12 mouse cellular contexts compared by ENCODE assay signal in the genomic region with DNA sequence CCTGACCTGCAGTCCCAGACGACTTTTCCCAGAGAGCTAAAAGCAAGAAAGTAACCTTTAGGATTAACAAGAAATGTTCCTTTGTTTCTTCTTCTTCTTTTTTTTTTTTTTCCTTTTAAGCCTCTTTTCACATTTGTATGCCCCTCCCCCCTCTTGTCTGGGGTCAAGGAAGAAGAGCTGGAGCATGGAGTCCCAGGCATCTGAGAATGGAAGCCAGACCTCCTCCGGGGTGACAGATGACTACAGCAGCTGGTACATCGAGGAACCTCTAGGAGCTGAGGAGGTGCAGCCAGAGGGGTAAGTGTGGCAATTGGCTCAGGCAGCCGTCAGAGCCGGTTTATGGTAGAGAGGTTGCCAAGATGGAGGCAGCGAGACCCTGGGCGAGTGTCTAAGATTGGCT. TPM values are rescaled to one million over a fixed set of nuclear protein-coding genes. Genes with fewer than 3 reads are reported as not detected.
DNase-seq lines count a peak whose midpoint lies in the region; ATAC-seq and TF ChIP-seq lines count a peak whose summit lies in the region.
"Had no signal": no experiment of that assay in that cellular context is flagged by ENCODE, and none has a peak within 500 bp of the region (broad histone marks: within the 10 kb centered on the region; RNA-seq: fewer than 3 reads in every experiment).

No protein-coding gene starts in this region.

- H3K79me2 ChIP-seq in CH12.LX (replicated peaks; ENCODE audit: control insufficient read depth, extremely low read depth, insufficient read depth, poor library complexity, severe bottlenecking): no peaks in the 10 kb centered on the region

- no peak for TF ChIP-seq CTCF in forebrain, postnatal 0 days (IDR thresholded peaks at IDR 0.05; ENCODE audit: low read depth)
- TF ChIP-seq CTCF in CH12.LX (conservative IDR thresholded peaks at IDR 0.05 in 1 of 2, IDR thresholded peaks at IDR 0.05 in 1 of 2; ENCODE audit: low read depth in 2 of 2, low read length in 2 of 2): no peak
- TF ChIP-seq CTCF in gastrocnemius, adult 2 months (IDR thresholded peaks at IDR 0.05): no peak

- intact Hi-C loops in gastrocnemius, postnatal 14 days (cut with DNase I; ENCODE audit: low total_unique reads): no loop called here
- intact Hi-C loops in gastrocnemius, adult 2 months (cut with DNase I): no loop called here

- no peak for TF ChIP-seq RAD21 in CH12.LX (IDR thresholded peaks at IDR 0.05; ENCODE audit: low read depth, low read length)

- in situ Hi-C loops in CH12.LX (cut with MboI; ENCODE audit: low pct_ligation_motif_present, low pct_unique_long_range_greater_than_20kb, low sequenced_read_pairs): loop anchor here (5.0 kb wide), 1 partner anchor 33 kb away; no protein-coding TSS in a partner anchor

- H3K4me2 ChIP-seq in forebrain, embryonic 14.5 days (ENCODE audit: low read length): no peak overlapping the region
- H3K4me2 ChIP-seq in forebrain, postnatal 0 days (ENCODE audit: low read depth): no peak overlapping the region
- no peak overlapping the region for H3K4me2 ChIP-seq in CH12.LX (ENCODE audit: insufficient read depth, low read depth, poor library complexity, severe bottlenecking)
- H3K4me2 ChIP-seq: heart, embryonic 15.5 days had no signal

- no peaks in the 10 kb centered on the region for H3K36me3 ChIP-seq in forebrain, embryonic 14.5 days (ENCODE audit: control insufficient read depth, insufficient read depth, low read length)
- H3K36me3 ChIP-seq in forebrain, postnatal 0 days (ENCODE audit: insufficient read depth): no peaks in the 10 kb centered on the region
- H3K36me3 ChIP-seq in CH12.LX (replicated peaks in 1 of 2; ENCODE audit: control insufficient read depth in 1 of 2, insufficient read depth in 1 of 2, low read length in 1 of 2): no peaks in the 10 kb centered on the region
- peaks cover 32% of the 10 kb centered on the region for H3K36me3 ChIP-seq in limb, embryonic 10.5 days
- H3K36me3 ChIP-seq: heart, embryonic 15.5 days had no signal

- H3K4me3 ChIP-seq in forebrain, embryonic 14.5 days (ENCODE audit: low read depth, low read length): no peak overlapping the region
- H3K4me3 ChIP-seq in forebrain, postnatal 0 days (ENCODE audit: low read depth, low read length): no peak overlapping the region
- no peak overlapping the region for H3K4me3 ChIP-seq in CH12.LX (replicated peaks in 1 of 3; ENCODE audit: low read depth in 2 of 3, low read length in 2 of 3, poor library complexity in 1 of 3)
- peak overlapping the region; percentile 37 for H3K4me3 ChIP-seq in limb, embryonic 10.5 days
- no peak overlapping the region for H3K4me3 ChIP-seq in gastrocnemius, adult 2 months
- H3K4me3 ChIP-seq: heart, embryonic 15.5 days had no signal

- WGBS in forebrain, embryonic 14.5 days: 43% methylated on average over 7 of the region's 7 CpGs
- WGBS in forebrain, postnatal 0 days: 33% methylated on average over 7 of the region's 7 CpGs
- WGBS in limb, embryonic 10.5 days: 14% methylated on average over 7 of the region's 7 CpGs

- TF ChIP-seq EP300 in CH12.LX (IDR thresholded peaks at IDR 0.05; ENCODE audit: low read length): no peak

- dilution Hi-C loops in CH12.LX (cut with MboI; ENCODE audit: extremely low pct_ligation_motif_present, extremely low pct_unique_long_range_greater_than_20kb, low sequenced_read_pairs): no loop called here

- H3K27ac ChIP-seq in forebrain, embryonic 14.5 days (ENCODE audit: low read depth, low read length): peak overlapping the region; percentile 33; the same call in 1 of the 2 replicates
- H3K27ac ChIP-seq in forebrain, postnatal 0 days (ENCODE audit: low read depth, low read length): no peak overlapping the region
- no peak overlapping the region for H3K27ac ChIP-seq in CH12.LX (ENCODE audit: insufficient read depth, low read depth)
- H3K27ac ChIP-seq in limb, embryonic 10.5 days: peak overlapping the region; percentile 87
- H3K27ac ChIP-seq in gastrocnemius, adult 2 months: no peak overlapping the region
- H3K27ac ChIP-seq: heart, embryonic 15.5 days; liver, embryonic 14.5 days had no signal

- no peak for TF ChIP-seq POLR2A in CH12.LX (IDR thresholded peaks at IDR 0.05; ENCODE audit: low read depth, low read length)

- no peak overlapping the region for H3K9ac ChIP-seq in forebrain, embryonic 14.5 days (ENCODE audit: low read length)
- no peak overlapping the region for H3K9ac ChIP-seq in forebrain, postnatal 0 days
- no peak overlapping the region for H3K9ac ChIP-seq in CH12.LX (ENCODE audit: insufficient read depth, low read depth)
- H3K9ac ChIP-seq: heart, embryonic 15.5 days; liver, embryonic 14.5 days had no signal

- peaks cover 13% of the 10 kb centered on the region for H3K4me1 ChIP-seq in forebrain, embryonic 14.5 days (ENCODE audit: control insufficient read depth, insufficient read depth, low read length)
- peaks cover 6% of the 10 kb centered on the region; the same call in 1 of the 2 replicates for H3K4me1 ChIP-seq in forebrain, postnatal 0 days (ENCODE audit: insufficient read depth)
- H3K4me1 ChIP-seq in CH12.LX (ENCODE audit: control insufficient read depth in 1 of 2, insufficient read depth in 2 of 2): peaks cover 4 to 39% of the 10 kb centered on the region in 2 experiments; a peak in 3 of 4 replicates
- H3K4me1 ChIP-seq in limb, embryonic 10.5 days: peaks cover 89% of the 10 kb centered on the region

- DNase-seq in forebrain, embryonic 14.5 days (ENCODE audit: low spot score): no peak
- no peak for DNase-seq in forebrain, postnatal 0 days
- DNase-seq in CH12.LX (ENCODE audit: extremely low read depth): no peak
- DNase-seq in cerebellum, postnatal 14 days: peak; percentile 79 to 80
- no peak for DNase-seq in limb, embryonic 10.5 days (ENCODE audit: low spot score)
- DNase-seq in gastrocnemius, postnatal 14 days: no peak
- DNase-seq in gastrocnemius, adult 2 months: no peak
- DNase-seq in right cerebral cortex, adult 2 months (ENCODE audit: low spot score in 2 of 2): no peak
- DNase-seq: right cerebral cortex, postnatal 4 days had no signal

- no peaks in the 10 kb centered on the region for H3K9me3 ChIP-seq in forebrain, embryonic 14.5 days (replicated peaks; ENCODE audit: control insufficient read depth, low read length)
- H3K9me3 ChIP-seq in forebrain, postnatal 0 days (ENCODE audit: low read length): no peaks in the 10 kb centered on the region
- H3K9me3 ChIP-seq in CH12.LX (replicated peaks; ENCODE audit: low read length): no peaks in the 10 kb centered on the region
- H3K9me3 ChIP-seq in limb, embryonic 10.5 days (replicated peaks): no peaks in the 10 kb centered on the region
- H3K9me3 ChIP-seq: heart, embryonic 15.5 days had no signal

- no peak for ATAC-seq in forebrain, embryonic 14.5 days
- ATAC-seq in forebrain, postnatal 0 days: no peak

- H3K27me3 ChIP-seq in forebrain, embryonic 14.5 days (replicated peaks; ENCODE audit: control insufficient read depth, insufficient read depth, low read length): no peaks in the 10 kb centered on the region
- no peaks in the 10 kb centered on the region for H3K27me3 ChIP-seq in forebrain, postnatal 0 days (ENCODE audit: insufficient read depth, low read length)
- peaks cover 55% of the 10 kb centered on the region for H3K27me3 ChIP-seq in CH12.LX (replicated peaks)
- peaks cover 38% of the 10 kb centered on the region for H3K27me3 ChIP-seq in limb, embryonic 10.5 days (ENCODE audit: low read depth, poor library complexity, severe bottlenecking)

TF ChIP-seq in CH12.LX, 34 proteins besides CTCF, POLR2A, EP300 and RAD21:
- TF ChIP-seq MYC (IDR thresholded peaks at IDR 0.05; ENCODE audit: low read depth, low read length) (no peak), ZNF384 (IDR thresholded peaks at IDR 0.05; ENCODE audit: low read depth, low read length) (0 out of 2 replicates have a peak, but pooled peaks have one; percentile 9)

RNA-seq across cellular contexts. Expression of gene Ccdc33, which starts 16.3 kb away (rescaled TPM):
- 0.48 and 1.1 TPM in 2 replicates for polyA plus RNA-seq in forebrain, embryonic 14.5 days (2014; fragmentation: Nextera tagmentation; extraction: Ambion mirVana)
- 0.38 and 3.0 TPM in 2 replicates for total RNA-seq in forebrain, postnatal 0 days (2014; rRNA removed)
- 1.1 and 1.5 TPM in 2 replicates for polyA plus RNA-seq in forebrain, postnatal 0 days (2015; fragmentation: Nextera tagmentation; extraction: Ambion mirVana)
- total RNA-seq in CH12.LX (2012; rRNA removed): not detected in 2 replicates
- total RNA-seq in CH12.LX (2014; rRNA removed): 0.21 TPM in 1 of 2 replicates, not detected in the other
- 0.27 and 1.0 TPM in 2 replicates for polyA plus RNA-seq in CH12.LX (2012; ENCODE audit: insufficient read length, low read depth)
- polyA plus RNA-seq in limb, embryonic 10.5 days (2016; fragmentation: Nextera tagmentation; extraction: Ambion mirVana): 0.26 and 0.34 TPM in 2 replicates
- total RNA-seq in gastrocnemius, postnatal 14 days (2021): not detected
- not detected for total RNA-seq in gastrocnemius, adult 2 months (2021)
- polyA plus RNA-seq: C2C12; heart, embryonic 15.5 days; liver, embryonic 14.5 days had no signal

Comparison
In these comparisons a context has a peak if more than half of its experiments do, and no peak if none do; other contexts are left out.
1. H3K27ac ChIP-seq: peak in forebrain, embryonic 14.5 days (single experiment) and limb, embryonic 10.5 days (single experiment); none in forebrain, postnatal 0 days (single experiment), CH12.LX (single experiment) and gastrocnemius, adult 2 months (single experiment).
2. DNase-seq: peak in cerebellum, postnatal 14 days (2 of 2); none in forebrain, embryonic 14.5 days (single experiment), forebrain, postnatal 0 days (single experiment), CH12.LX (single experiment), limb, embryonic 10.5 days (single experiment), gastrocnemius, postnatal 14 days (single experiment), gastrocnemius, adult 2 months (single experiment) and right cerebral cortex, adult 2 months (0 of 2).